Mouse (Mus musculus) effector memory CD4-positive, alpha-beta T cell, adult 5 months (primary cell): ENCODE data around the gene Eapp. TPM values are rescaled to one million over a fixed set of nuclear protein-coding genes. Genes with fewer than 3 reads are reported as not detected.

Experiments used
- polyA plus RNA-seq: library from polyadenylated mRNA; unstranded; fragments of 100-300 nt; shearing (Covaris generic); gene quantifications from one replicate; pipeline ENCODE4 v1.2.1, GENCODE M21; 2017

Eapp gene
- 56.3 TPM for polyA plus RNA-seq

DNA sequence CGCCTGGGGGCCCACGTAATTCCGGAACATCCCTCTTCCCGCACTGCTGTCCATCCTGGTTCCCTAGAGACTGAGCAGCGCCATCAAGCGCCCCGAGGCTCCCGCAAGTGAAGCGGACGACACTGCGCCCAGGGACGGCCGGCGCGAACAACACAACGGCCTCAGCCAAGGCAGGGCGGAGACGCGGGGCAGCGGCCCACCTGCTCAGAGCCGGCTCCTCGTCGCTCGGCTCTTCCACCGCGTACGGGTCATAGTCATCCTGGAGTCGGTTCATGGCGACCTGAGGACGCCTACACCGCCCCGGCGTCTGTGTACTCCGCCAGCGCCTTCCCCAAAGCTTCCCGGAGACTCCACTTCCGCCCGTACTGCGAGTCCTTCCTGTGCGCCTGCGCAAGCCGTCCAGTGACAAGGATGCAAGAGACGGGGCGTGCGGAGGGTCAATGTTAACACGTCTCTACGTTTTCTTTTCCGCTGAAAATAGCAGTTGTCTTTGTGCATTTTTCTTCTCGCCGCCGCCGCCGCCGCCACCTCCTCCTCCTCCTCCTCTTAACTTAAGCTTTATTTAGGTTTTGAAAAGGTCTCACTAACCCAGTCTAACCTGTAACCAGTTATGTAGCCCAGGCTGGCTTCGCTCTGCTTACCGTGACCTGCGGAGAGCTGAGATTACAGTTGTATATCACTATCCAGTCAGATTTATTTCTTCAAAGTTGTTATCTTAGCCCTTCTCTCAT, at the start of gene Eapp:
Gene Eapp (minus strand): TSS at position 387 of the 731 bp plus-strand sequence.

DNA sequence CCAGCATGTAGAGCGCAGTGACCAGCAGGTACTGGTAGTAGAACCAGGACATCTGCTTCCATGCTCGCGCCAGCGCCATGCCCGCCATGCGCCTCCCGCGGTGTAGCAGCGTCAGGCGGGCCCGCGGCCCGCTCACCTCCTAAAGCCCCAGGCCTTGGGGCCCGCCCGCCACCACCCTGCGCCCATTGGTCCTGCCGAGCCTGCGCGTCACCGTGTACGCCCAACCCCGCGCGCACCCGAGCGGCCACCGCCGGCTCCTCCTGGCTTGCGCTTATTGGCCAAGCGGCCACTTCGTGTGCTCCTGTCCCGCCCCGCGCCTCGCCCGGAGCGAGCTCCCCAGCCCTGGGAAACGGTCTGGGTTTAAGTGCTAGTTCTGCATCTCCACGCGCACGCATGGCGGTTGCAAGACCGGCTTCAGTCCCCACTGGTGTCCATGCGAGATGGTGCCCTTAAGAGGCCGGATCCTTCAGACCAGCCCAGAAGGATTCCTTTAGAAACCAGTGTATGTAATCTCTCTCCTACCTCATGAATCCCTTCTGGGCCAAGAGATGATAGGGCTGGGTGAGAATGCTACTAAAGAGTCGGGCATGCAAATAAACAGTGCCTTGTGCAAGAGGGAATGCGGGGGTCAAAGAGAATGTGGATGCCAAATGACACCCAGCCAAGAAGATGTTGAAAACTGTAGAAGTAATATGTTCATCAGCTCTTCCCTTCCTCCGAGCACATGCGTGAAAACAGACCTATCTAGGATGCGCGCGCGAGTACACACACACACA, 39.1 kb downstream of the Eapp start, which contains the start of gene Sptssa:
Gene Sptssa (minus strand): TSS at position 178 of the 776 bp plus-strand sequence.

Other genes with a start within 250 kb of the Eapp start
- 139 TPM for gene Sptssa, start 39.3 kb downstream of the Eapp start, polyA plus RNA-seq
- 73.9 TPM for gene Snx6, start 99.8 kb upstream of the Eapp start, polyA plus RNA-seq
- 23.8 TPM for gene Cfl2, start 167.0 kb upstream of the Eapp start, polyA plus RNA-seq